Mouse (Mus musculus) limb, embryonic 14.5 days (tissue): Measurements from ENCODE around the gene Gm20503. TPM values are rescaled to one million over a fixed set of nuclear protein-coding genes. Genes with fewer than 3 reads are reported as not detected.

ENCODE experiments used
- ATAC-seq: fragments of 200-750 bp; cut with Nextera tagmentation; 2 replicates; pipeline ENCODE4 v1.8.0; 2017; ENCODE audit warnings: low read depth, moderate number of reproducible peaks, moderate TSS enrichment; ENCODE audit not compliant: low FRiP score
- DNase-seq: peaks from one replicate; pipeline ENCODE4 v3.0.0-alpha.2; 2015; ENCODE audit warnings: low spot score
- H3K27ac ChIP-seq: fragments of 300-500 bp; sonication (generic); replicated peaks from 2 replicates; pipeline ENCODE4 v1.5.1; 2014; ENCODE audit warnings: low read depth, mild to moderate bottlenecking, low read length, moderate library complexity, mixed read lengths
- H3K27me3 ChIP-seq: fragments of 300-500 bp; sonication (generic); 2 replicates; pipeline ENCODE4 v1.6.1; 2014; ENCODE audit warnings: low read length, mixed read lengths; ENCODE audit not compliant: control insufficient read depth, insufficient read depth
- H3K36me3 ChIP-seq: fragments of 300-500 bp; sonication (generic); 2 replicates; pipeline ENCODE4 v1.6.1; 2014; ENCODE audit warnings: mild to moderate bottlenecking, low read length, moderate library complexity, mixed read lengths; ENCODE audit not compliant: control insufficient read depth, insufficient read depth
- H3K4me1 ChIP-seq: fragments of 300-500 bp; sonication (generic); 2 replicates; pipeline ENCODE4 v1.6.1; 2014; ENCODE audit warnings: antibody characterized with exemption, low read length, mixed read lengths; ENCODE audit not compliant: control insufficient read depth, insufficient read depth
- H3K4me2 ChIP-seq: fragments of 300-500 bp; sonication (generic); replicated peaks from 2 replicates; pipeline ENCODE4 v1.6.1; 2014; ENCODE audit warnings: low read depth, mild to moderate bottlenecking, low read length, moderate library complexity; ENCODE audit not compliant: severe bottlenecking
- H3K4me3 ChIP-seq: fragments of 300-500 bp; sonication (generic); replicated peaks from 2 replicates; pipeline ENCODE4 v1.5.1; 2014; ENCODE audit warnings: low read length
- H3K9ac ChIP-seq: fragments of 300-500 bp; sonication (generic); 2 replicates; pipeline ENCODE4 v1.6.1; 2014; ENCODE audit warnings: mild to moderate bottlenecking, low read depth, low read length, moderate library complexity; ENCODE audit not compliant: severe bottlenecking
- H3K9me3 ChIP-seq: fragments of 300-500 bp; sonication (generic); 2 replicates; pipeline ENCODE4 v1.6.1; 2016; ENCODE audit warnings: low read length; ENCODE audit not compliant: control insufficient read depth
- POLR2A ChIP-seq: fragments of 200-500 bp; IDR thresholded peaks from 2 replicates; pipeline ENCODE4 v1.8.0; 2012; ENCODE audit warnings: inconsistent platforms, mild to moderate bottlenecking, moderate library complexity, borderline replicate concordance; ENCODE audit not compliant: insufficient read depth, insufficient read length; ENCODE audit errors: extremely low read depth
- WGBS: fragments of 180-500 bp; shearing (Covaris S2); extraction: QIAGEN DNeasy Blood & Tissue Kit; methylation state at CpG from one replicate; pipeline ENCODE4 v1.1.7; 2014; 5-methylcytosine and 5-hydroxymethylcytosine counted together
- polyA plus RNA-seq, 2 experiments: library from polyadenylated mRNA; depleted of rRNA in 1 of 2; stranded (reverse) in 1 of 2; unstranded in 1 of 2; fragments of >200 nt; fragmentation: Nextera tagmentation in 1 of 2; extraction: Ambion mirVana in 1 of 2; gene quantifications; 2 replicates each; pipeline versions ENCODE4 v1.2.1 to v1.2.3; 2012 to 2014

Gm20503 gene
- polyA plus RNA-seq, 2 experiments = 0.14 to 19.0 TPM

GRCm38 (mm10) chr4:59047222-59047621 lies 44.2 kb downstream of the Gm20503 start:
- no peak for TF ChIP-seq POLR2A
- H3K4me3 ChIP-seq = no peak overlapping the region
- H3K27me3 ChIP-seq = no peaks in the 10 kb centered on the region
- H3K9ac ChIP-seq = no peak overlapping the region
- 30% methylated on average over 3 of the region's 3 CpGs for WGBS
- H3K36me3 ChIP-seq = 0 out of 2 replicates have a peak, but pooled peaks cover 6% of the 10 kb centered on the region
- H3K4me2 ChIP-seq = no peak overlapping the region
- H3K27ac ChIP-seq = no peak overlapping the region
- no peaks in the 10 kb centered on the region for H3K9me3 ChIP-seq
- no peak for ATAC-seq
- no peak for DNase-seq
- H3K4me1 ChIP-seq = no peaks in the 10 kb centered on the region

GRCm38 (mm10) chr4:59051081-59051480 lies 48.1 kb downstream of the Gm20503 start:
- Histone ChIP-seq H3K27ac (no peak overlapping the region), H3K27me3 (no peaks in the 10 kb centered on the region), H3K9ac (no peak overlapping the region), H3K9me3 (no peaks in the 10 kb centered on the region), H3K4me2 (no peak overlapping the region), H3K4me3 (no peak overlapping the region), H3K36me3 (no peaks in the 10 kb centered on the region), H3K4me1 (no peaks in the 10 kb centered on the region)
- WGBS = 87% methylated on average over 1 of the region's 1 CpGs
- ATAC-seq (no peak), DNase-seq (no peak)
- no peak for TF ChIP-seq POLR2A

GRCm38 (mm10) chr4:59057929-59058328 lies 54.9 kb downstream of the Gm20503 start:
- no peaks in the 10 kb centered on the region for H3K36me3 ChIP-seq
- H3K27ac ChIP-seq = no peak overlapping the region
- DNase-seq (no peak), ATAC-seq (no peak)
- WGBS = 81% methylated on average over 3 of the region's 3 CpGs
- no peaks in the 10 kb centered on the region for H3K9me3 ChIP-seq
- no peak overlapping the region for H3K4me2 ChIP-seq
- no peak overlapping the region for H3K9ac ChIP-seq
- TF ChIP-seq POLR2A = no peak
- no peak overlapping the region for H3K4me3 ChIP-seq
- H3K27me3 ChIP-seq = no peaks in the 10 kb centered on the region
- H3K4me1 ChIP-seq = no peaks in the 10 kb centered on the region

- Histone ChIP-seq H3K4me3 (no peak overlapping the region), H3K27me3 (no peaks in the 10 kb centered on the region), H3K9me3 (no peaks in the 10 kb centered on the region), H3K36me3 (no peaks in the 10 kb centered on the region), H3K27ac (no peak overlapping the region), H3K4me2 (no peak overlapping the region), H3K9ac (no peak overlapping the region), H3K4me1 (no peaks in the 10 kb centered on the region)
- ATAC-seq (no peak), DNase-seq (no peak)
- TF ChIP-seq POLR2A = no peak
- WGBS = 67% methylated on average over 12 of the region's 12 CpGs
These were observed 59.5 kb downstream of the Gm20503 start for GRCm38 (mm10) chr4:59062526-59062925.

- ATAC-seq = no peak
- Histone ChIP-seq H3K27me3 (no peaks in the 10 kb centered on the region), H3K4me2 (no peak overlapping the region), H3K9me3 (no peaks in the 10 kb centered on the region), H3K27ac (no peak overlapping the region), H3K9ac (no peak overlapping the region), H3K4me3 (no peak overlapping the region), H3K36me3 (no peaks in the 10 kb centered on the region), H3K4me1 (no peaks in the 10 kb centered on the region)
- no peak for TF ChIP-seq POLR2A
- no peak for DNase-seq
- 59% methylated on average over 3 of the region's 3 CpGs for WGBS
These were observed 66.3 kb downstream of the Gm20503 start for GRCm38 (mm10) chr4:59069276-59069675.

GRCm38 (mm10) chr4:59083430-59083829 lies 80.4 kb downstream of the Gm20503 start:
- no peak overlapping the region for H3K4me3 ChIP-seq
- no peaks in the 10 kb centered on the region for H3K27me3 ChIP-seq
- no peaks in the 10 kb centered on the region for H3K36me3 ChIP-seq
- no peak overlapping the region for H3K27ac ChIP-seq
- DNase-seq (no peak), ATAC-seq (no peak)
- no peaks in the 10 kb centered on the region for H3K9me3 ChIP-seq
- no peak overlapping the region for H3K4me2 ChIP-seq
- 77% methylated on average over 2 of the region's 2 CpGs for WGBS
- TF ChIP-seq POLR2A = no peak
- no peaks in the 10 kb centered on the region for H3K4me1 ChIP-seq
- H3K9ac ChIP-seq = no peak overlapping the region
